Mouse (Mus musculus) frontal cortex, adult 2 months (tissue): Measurements from ENCODE around the gene Cadm2. TPM values are rescaled to one million over a fixed set of nuclear protein-coding genes. Genes with fewer than 3 reads are reported as not detected.

Experiments used
- DNase-seq, 2 experiments: peaks; one replicate each; pipeline ENCODE4 v3.0.0; 2022; ENCODE audit warnings: low spot score in 1 of 2; ENCODE audit errors: extremely low spot score in 1 of 2
- polyA plus RNA-seq: library from polyadenylated mRNA; depleted of rRNA; stranded (reverse); fragments of >200 nt; gene quantifications from 2 replicates; pipeline ENCODE4 v1.2.3, GENCODE M21; 2012

Cadm2 gene
- polyA plus RNA-seq, 1 experiment = 70.2 TPM

GRCm38 (mm10) chr16:66969520-66970144 lies 651.1 kb downstream of the Cadm2 start:
- DNase-seq = peak in 1 of 2 experiments; percentile 31

GRCm38 (mm10) chr16:66968336-66968735 lies 652.4 kb downstream of the Cadm2 start:
- DNase-seq = no peak

GRCm38 (mm10) chr16:66967686-66968085 lies 653.0 kb downstream of the Cadm2 start:
- DNase-seq = no peak

GRCm38 (mm10) chr16:66959146-66959545 lies 661.6 kb downstream of the Cadm2 start:
- no peak for DNase-seq

- DNase-seq = no peak
Measured at GRCm38 (mm10) chr16:66955876-66956275, 664.8 kb downstream of the Cadm2 start.

GRCm38 (mm10) chr16:66936332-66936731 lies 684.4 kb downstream of the Cadm2 start:
- DNase-seq = no peak

- no peak for DNase-seq
Measured at GRCm38 (mm10) chr16:66925517-66925916, 695.2 kb downstream of the Cadm2 start.

- DNase-seq = no peak
Measured at GRCm38 (mm10) chr16:66922753-66923152, 698.0 kb downstream of the Cadm2 start.

GRCm38 (mm10) chr16:66921414-66921915 lies 699.2 kb downstream of the Cadm2 start:
- no peak for DNase-seq

- DNase-seq = no peak
Measured at GRCm38 (mm10) chr16:66919889-66920402, 700.8 kb downstream of the Cadm2 start.

- DNase-seq = no peak
Measured at GRCm38 (mm10) chr16:66901801-66902200, 718.9 kb downstream of the Cadm2 start.

GRCm38 (mm10) chr16:66900664-66901063 lies 720.0 kb downstream of the Cadm2 start:
- no peak for DNase-seq

GRCm38 (mm10) chr16:66892359-66892758 lies 728.3 kb downstream of the Cadm2 start:
- no peak for DNase-seq

GRCm38 (mm10) chr16:66891559-66892247 lies 729.0 kb downstream of the Cadm2 start:
- DNase-seq = no peak

GRCm38 (mm10) chr16:66889907-66890306 lies 730.8 kb downstream of the Cadm2 start:
- no peak for DNase-seq

- no peak for DNase-seq
Measured at GRCm38 (mm10) chr16:66882597-66882996, 738.1 kb downstream of the Cadm2 start.

- no peak for DNase-seq
Measured at GRCm38 (mm10) chr16:66871201-66871600, 749.5 kb downstream of the Cadm2 start.

- peak in 1 of 2 experiments; percentile 25 for DNase-seq
Measured at GRCm38 (mm10) chr16:66851047-66851446, 769.7 kb downstream of the Cadm2 start.

GRCm38 (mm10) chr16:66824866-66825265 lies 795.8 kb downstream of the Cadm2 start:
- no peak for DNase-seq

- no peak for DNase-seq
Measured at GRCm38 (mm10) chr16:66811495-66811894, 809.2 kb downstream of the Cadm2 start.

- no peak for DNase-seq
Measured at GRCm38 (mm10) chr16:66798204-66798603, 822.5 kb downstream of the Cadm2 start.

- no peak for DNase-seq
Measured at GRCm38 (mm10) chr16:66793067-66793466, 827.6 kb downstream of the Cadm2 start.
